Mouse (Mus musculus): ENCODE measurements around the gene Qser1.

DNA sequence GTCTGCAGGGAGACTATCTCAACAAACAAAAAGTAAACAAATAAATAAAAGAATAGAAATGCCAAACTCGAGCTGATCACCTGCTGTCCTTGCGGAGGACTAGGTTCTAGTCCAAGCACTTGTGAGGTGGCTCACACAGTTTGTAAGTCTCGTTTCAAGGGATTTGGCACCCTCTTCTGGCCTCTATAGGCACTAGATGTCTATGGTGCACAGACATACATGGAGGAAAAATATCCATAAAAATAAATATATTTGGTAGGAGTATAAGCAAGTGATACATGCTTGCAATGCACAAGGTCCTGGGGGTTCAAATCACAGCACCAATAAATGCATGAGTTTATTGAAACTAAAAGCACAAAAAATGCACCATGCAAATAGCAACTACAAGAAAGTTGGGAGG lies 65.9 kb downstream of the Qser1 start:
- no peak for TF ChIP-seq CTCF (IDR thresholded peaks at IDR 0.05; ENCODE audit: borderline replicate concordance, control insufficient read depth, extremely low read depth, insufficient read depth, low read length, poor library complexity)
- TF ChIP-seq POLR2A (IDR thresholded peaks at IDR 0.05; ENCODE audit: control insufficient read depth, extremely low read depth, insufficient read depth, low read length, poor library complexity): no peak
